Mouse (Mus musculus) midbrain, embryonic 14.5 days (tissue): Measurements from ENCODE around the gene 1700015G11Rik. TPM values are rescaled to one million over a fixed set of nuclear protein-coding genes. Genes with fewer than 3 reads are reported as not detected.

ENCODE experiments used
- ATAC-seq: fragments of 200-750 bp; cut with Nextera tagmentation; 2 replicates; pipeline ENCODE4 v1.8.0; 2017; ENCODE audit warnings: moderate number of reproducible peaks, moderate library complexity; ENCODE audit not compliant: low FRiP score, low TSS enrichment
- DNase-seq: peaks from one replicate; pipeline ENCODE4 v3.0.0-alpha.2; 2015
- H3K27ac ChIP-seq: fragments of 300-500 bp; sonication (generic); replicated peaks from 2 replicates; pipeline ENCODE4 v1.5.1; 2014; ENCODE audit warnings: mild to moderate bottlenecking, low read depth, low read length, moderate library complexity
- H3K27me3 ChIP-seq: fragments of 300-500 bp; sonication (generic); 2 replicates; pipeline ENCODE4 v1.6.1; 2014; ENCODE audit warnings: low read length, control low read depth, mixed read lengths; ENCODE audit not compliant: control insufficient read depth, insufficient read depth
- H3K36me3 ChIP-seq: fragments of 300-500 bp; sonication (generic); 2 replicates; pipeline ENCODE4 v1.6.1; 2014; ENCODE audit warnings: low read length, control low read depth; ENCODE audit not compliant: control insufficient read depth, insufficient read depth
- H3K4me1 ChIP-seq: fragments of 300-500 bp; sonication (generic); 2 replicates; pipeline ENCODE4 v1.6.1; 2014; ENCODE audit warnings: mild to moderate bottlenecking, antibody characterized with exemption, low read length, control low read depth; ENCODE audit not compliant: control insufficient read depth, insufficient read depth
- H3K4me2 ChIP-seq: fragments of 300-500 bp; sonication (generic); 2 replicates; pipeline ENCODE4 v1.6.1; 2014; ENCODE audit warnings: mild to moderate bottlenecking, low read length, moderate library complexity
- H3K4me3 ChIP-seq: fragments of 300-500 bp; sonication (generic); replicated peaks from 2 replicates; pipeline ENCODE4 v1.5.1; 2014; ENCODE audit warnings: low read depth, low read length
- H3K9ac ChIP-seq: fragments of 300-500 bp; sonication (generic); replicated peaks from 2 replicates; pipeline ENCODE4 v1.6.1; 2014; ENCODE audit warnings: mild to moderate bottlenecking, low read length, moderate library complexity
- H3K9me3 ChIP-seq: fragments of 300-500 bp; sonication (generic); 2 replicates; pipeline ENCODE4 v1.6.1; 2016; ENCODE audit warnings: low read length, control low read depth, mixed read lengths; ENCODE audit not compliant: control insufficient read depth
- WGBS: fragments of 180-500 bp; shearing (Covaris S2); extraction: QIAGEN DNeasy Blood & Tissue Kit; methylation state at CpG from one replicate; pipeline ENCODE4 v1.1.7; 2014; 5-methylcytosine and 5-hydroxymethylcytosine counted together
- polyA plus RNA-seq: library from polyadenylated mRNA; unstranded; fragments of >200 nt; fragmentation: Nextera tagmentation; extraction: Ambion mirVana; gene quantifications from 2 replicates; pipeline ENCODE4 v1.2.1, GENCODE M21; 2014

The 1700015G11Rik gene
- not detected in 2 replicates for polyA plus RNA-seq

DNA sequence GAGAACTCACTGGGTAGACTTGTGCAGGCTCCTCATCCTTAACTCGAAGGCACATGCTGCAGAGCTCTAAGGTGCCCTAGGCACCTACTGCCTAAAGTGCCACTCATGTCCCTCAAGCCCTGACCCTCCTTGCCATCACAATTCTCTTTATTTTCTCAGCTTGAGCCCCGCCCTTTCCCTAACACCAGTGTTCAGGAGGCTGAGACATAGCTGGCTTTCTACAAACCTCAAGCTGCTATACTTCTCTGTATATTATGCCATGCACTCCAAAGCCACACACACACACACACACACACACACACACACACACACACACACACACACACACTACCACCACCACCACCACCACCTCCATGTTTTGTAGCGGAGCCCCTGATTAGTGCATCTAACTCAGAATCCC is at the start of gene 1700015G11Rik:
1700015G11Rik (minus strand) TSS at position 101 of the 400 bp plus-strand sequence.
- DNase-seq (no peak), ATAC-seq (no peak)
- Histone ChIP-seq H3K27ac (no peak within 1 kb of the TSS), H3K36me3 (no peaks in the 10 kb centered on the region), H3K4me2 (no peak within 1 kb of the TSS), H3K4me1 (no peaks in the 10 kb centered on the region), H3K27me3 (no peaks in the 10 kb centered on the region), H3K4me3 (no peak within 1 kb of the TSS), H3K9me3 (no peaks in the 10 kb centered on the region), H3K9ac (no peak within 1 kb of the TSS)
- WGBS: 87% methylated on average over 3 of the region's 3 CpGs

DNA sequence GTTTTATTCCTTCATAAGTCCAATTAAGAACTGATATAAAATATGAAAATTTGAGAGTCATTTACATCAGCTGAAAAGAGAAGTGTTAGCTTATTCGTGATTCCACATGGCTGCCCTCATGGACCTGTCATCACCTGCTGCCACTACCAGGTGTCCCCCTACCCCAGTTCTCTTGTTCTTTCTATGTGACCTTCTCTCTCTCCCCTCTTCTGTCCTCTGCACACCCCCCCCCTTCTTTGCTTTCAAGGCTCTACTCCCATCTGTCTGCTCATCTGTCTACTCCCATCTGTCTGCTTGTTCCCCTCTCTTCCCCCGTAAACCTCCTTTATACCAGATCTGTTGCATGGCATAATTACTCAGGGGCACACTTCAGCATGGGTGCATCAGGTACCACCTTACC is 41.4 kb upstream of the 1700015G11Rik start:
- Histone ChIP-seq H3K4me2 (no peak overlapping the region), H3K36me3 (no peaks in the 10 kb centered on the region), H3K9ac (no peak overlapping the region), H3K27ac (no peak overlapping the region), H3K9me3 (no peaks in the 10 kb centered on the region), H3K27me3 (no peaks in the 10 kb centered on the region), H3K4me1 (no peaks in the 10 kb centered on the region), H3K4me3 (no peak overlapping the region)
- WGBS: 57% methylated on average over 2 of the region's 2 CpGs
- ATAC-seq (no peak), DNase-seq (no peak)

DNA sequence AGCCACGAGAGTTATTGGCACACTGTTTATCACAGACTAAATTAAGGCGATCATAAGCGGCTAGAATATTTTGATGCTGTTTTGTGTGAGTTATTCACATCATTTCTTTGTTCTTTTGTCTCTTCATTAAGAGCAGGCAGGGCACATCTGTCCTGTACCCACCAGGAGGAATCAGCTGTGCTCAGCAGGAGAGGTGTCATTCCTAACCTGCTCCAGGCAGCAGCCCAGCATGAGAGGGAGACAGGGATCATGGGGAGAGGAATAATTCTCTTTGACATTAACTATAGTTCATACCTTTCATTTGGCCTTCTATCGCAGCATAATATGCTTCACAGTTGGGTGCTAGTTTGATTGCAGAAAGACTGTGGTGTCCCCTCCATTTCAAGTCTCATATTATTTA is 40.7 kb upstream of the 1700015G11Rik start:
- Histone ChIP-seq H3K9me3 (no peaks in the 10 kb centered on the region), H3K4me2 (no peak overlapping the region), H3K36me3 (no peaks in the 10 kb centered on the region), H3K27ac (no peak overlapping the region), H3K4me1 (no peaks in the 10 kb centered on the region), H3K9ac (no peak overlapping the region), H3K27me3 (no peaks in the 10 kb centered on the region), H3K4me3 (no peak overlapping the region)
- ATAC-seq (peak; percentile 34; the same call in 1 of the 2 replicates), DNase-seq (peak; percentile 19)
- 51% methylated on average over 4 of the region's 4 CpGs for WGBS

DNA sequence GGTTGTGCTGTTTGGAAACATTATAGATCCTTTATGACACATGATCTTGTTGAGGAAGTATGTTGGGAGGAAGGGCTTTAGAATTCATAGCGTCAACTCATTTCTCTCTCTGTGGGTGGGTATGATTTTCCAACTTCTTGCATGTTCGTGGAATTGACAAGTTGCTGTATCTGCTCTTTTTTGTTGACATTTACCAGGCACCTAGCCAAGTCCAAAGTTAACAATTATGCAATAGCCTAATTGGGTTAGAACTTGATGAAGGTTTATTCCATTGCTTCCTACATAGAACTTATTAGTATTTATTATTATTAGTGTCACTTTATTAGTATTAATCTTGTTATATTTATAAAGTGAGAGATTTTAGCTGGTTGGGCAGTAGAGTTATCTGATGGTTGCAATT is 40.3 kb upstream of the 1700015G11Rik start:
- Histone ChIP-seq H3K27ac (no peak overlapping the region), H3K4me2 (no peak overlapping the region), H3K27me3 (no peaks in the 10 kb centered on the region), H3K36me3 (no peaks in the 10 kb centered on the region), H3K9ac (no peak overlapping the region), H3K9me3 (no peaks in the 10 kb centered on the region), H3K4me3 (no peak overlapping the region), H3K4me1 (no peaks in the 10 kb centered on the region)
- 76% methylated on average over 2 of the region's 2 CpGs for WGBS
- DNase-seq (no peak), ATAC-seq (no peak)

DNA sequence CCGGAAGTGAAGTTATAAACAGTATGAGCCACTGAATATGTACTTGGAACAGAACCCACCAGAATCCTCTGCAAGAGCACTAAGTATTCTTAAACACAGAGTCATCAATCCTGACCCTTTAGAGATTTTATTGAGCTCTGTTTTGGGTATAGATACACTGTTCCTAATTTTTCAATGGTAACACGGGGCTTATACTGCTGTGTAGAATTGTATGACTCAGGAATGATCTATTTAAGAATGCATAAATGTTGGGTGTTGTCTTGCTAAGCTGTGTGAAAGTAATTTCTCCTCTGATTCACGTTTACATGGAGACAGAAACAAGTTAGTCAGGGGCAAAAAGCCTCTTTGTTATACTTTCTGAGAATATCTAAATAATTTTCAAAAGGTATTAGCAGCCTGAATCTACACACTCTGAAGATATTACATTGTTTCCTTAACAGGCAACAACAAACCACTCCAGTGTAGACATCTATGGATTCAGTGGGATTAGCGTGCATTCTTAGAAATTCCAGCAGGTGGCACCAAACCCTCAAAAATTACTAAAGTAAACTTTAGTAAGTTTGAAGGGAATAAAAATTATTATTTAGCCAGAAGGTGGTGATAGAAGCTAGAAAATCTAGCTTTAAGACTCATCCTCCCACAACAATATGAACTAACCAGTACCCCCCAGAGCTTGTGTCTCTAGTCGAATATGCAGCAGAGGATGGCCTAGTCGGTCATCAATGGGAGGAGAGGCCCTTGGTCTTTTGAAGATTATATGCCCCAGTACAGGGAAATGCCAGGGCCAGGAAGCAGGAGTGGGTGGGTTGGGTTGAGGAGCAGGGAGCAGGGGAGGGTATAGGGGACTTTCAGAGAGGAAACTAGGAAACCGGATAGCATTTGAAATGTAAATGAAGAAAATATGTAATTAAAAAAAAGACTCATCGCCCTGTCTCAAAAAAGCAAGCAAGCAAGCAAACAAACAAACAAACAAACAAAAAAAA is 22.4 kb upstream of the 1700015G11Rik start:
- no peaks in the 10 kb centered on the region for H3K9me3 ChIP-seq
- 50% methylated on average over 8 of the region's 8 CpGs for WGBS
- ATAC-seq (peak; percentile 58; the same call in 1 of the 2 replicates), DNase-seq (peak; percentile 93)
- H3K27ac ChIP-seq: no peak overlapping the region
- no peak overlapping the region for H3K4me2 ChIP-seq
- no peak overlapping the region for H3K9ac ChIP-seq
- H3K27me3 ChIP-seq: no peaks in the 10 kb centered on the region
- no peak overlapping the region for H3K4me3 ChIP-seq
- H3K4me1 ChIP-seq: no peaks in the 10 kb centered on the region
- H3K36me3 ChIP-seq: no peaks in the 10 kb centered on the region

DNA sequence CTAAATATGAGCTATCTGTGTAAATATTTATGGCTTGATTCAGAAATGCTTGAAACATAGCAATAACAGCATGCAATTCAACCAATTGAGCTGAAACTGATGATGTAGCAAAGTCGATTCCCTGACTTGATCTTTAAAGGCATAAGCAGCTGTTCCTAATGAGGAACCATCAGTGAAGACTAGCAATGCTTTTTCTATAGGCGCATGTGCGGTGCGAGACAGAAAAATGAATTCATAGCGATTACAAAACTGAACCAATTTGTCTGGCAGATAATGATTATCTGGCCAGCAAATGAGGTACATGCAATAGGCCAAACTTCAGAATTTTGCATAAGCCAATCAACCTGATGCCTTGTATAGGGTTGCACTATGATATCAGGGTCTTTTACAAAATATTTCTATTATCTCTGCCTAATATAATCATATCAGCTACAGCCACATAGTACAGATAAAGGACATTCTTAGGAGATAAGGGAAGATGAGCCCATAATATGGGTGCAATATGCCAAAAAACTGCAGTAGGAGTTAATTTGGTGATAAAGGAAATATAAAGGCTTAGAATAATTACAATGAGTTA is 8.6 kb upstream of the 1700015G11Rik start:
- Histone ChIP-seq H3K27ac (no peak overlapping the region), H3K9ac (no peak overlapping the region), H3K4me1 (no peaks in the 10 kb centered on the region), H3K9me3 (no peaks in the 10 kb centered on the region), H3K4me2 (no peak overlapping the region), H3K27me3 (no peaks in the 10 kb centered on the region), H3K4me3 (no peak overlapping the region), H3K36me3 (no peaks in the 10 kb centered on the region)
- DNase-seq: no peak
- ATAC-seq: no peak
- 90% methylated on average over 5 of the region's 5 CpGs for WGBS

DNA sequence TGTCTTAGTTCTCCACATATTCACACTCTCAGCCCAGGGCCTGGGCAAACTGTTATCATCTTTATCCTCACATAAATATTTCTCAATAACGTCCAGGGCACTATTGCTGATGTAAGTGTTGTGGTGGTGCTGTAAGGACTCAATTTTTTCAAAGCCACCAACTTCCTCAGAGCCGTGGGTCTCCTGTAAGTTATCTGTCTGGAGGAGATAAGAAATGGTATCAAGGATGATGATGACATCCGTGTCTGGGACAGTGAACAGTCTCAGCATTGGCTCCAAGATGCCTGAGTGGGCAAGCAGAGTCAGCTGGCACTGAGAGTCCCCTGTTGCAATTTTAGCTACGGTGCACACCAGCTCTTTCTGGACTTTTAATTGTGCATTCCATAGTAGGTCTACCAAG is 6.5 kb upstream of the 1700015G11Rik start:
- no peak overlapping the region for H3K9ac ChIP-seq

DNA sequence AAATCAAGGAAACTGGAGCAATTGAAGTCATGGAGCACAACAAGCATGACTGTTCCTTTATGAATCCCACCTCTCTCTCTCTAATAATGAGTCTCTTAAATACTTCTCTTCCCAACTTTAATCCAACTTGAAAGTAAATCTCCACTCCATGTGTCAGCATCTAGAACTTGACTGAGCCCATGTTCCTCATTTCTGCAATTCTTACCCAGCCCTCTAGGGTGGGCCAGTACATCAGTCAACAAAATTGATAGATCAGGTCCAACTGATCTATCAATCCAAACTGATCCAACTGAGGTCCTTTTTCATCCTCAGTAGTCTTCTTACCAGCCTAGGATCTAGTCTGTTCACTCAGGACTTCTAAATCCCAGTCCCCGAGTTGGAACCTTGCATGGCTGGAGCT is 348 bp downstream of the 1700015G11Rik start:
- 94% methylated on average over 1 of the region's 1 CpGs for WGBS
- Histone ChIP-seq H3K27ac (no peak overlapping the region), H3K9me3 (no peaks in the 10 kb centered on the region), H3K4me3 (no peak overlapping the region), H3K9ac (no peak overlapping the region), H3K36me3 (no peaks in the 10 kb centered on the region), H3K4me2 (no peak overlapping the region), H3K4me1 (no peaks in the 10 kb centered on the region), H3K27me3 (no peaks in the 10 kb centered on the region)
- ATAC-seq: no peak
- no peak for DNase-seq

More for the DNA sequence above, 6.5 kb upstream of the 1700015G11Rik start:
- Histone ChIP-seq H3K4me3 (no peak overlapping the region), H3K36me3 (no peaks in the 10 kb centered on the region), H3K9me3 (no peaks in the 10 kb centered on the region), H3K4me1 (no peaks in the 10 kb centered on the region), H3K4me2 (no peak overlapping the region), H3K27ac (no peak overlapping the region), H3K27me3 (no peaks in the 10 kb centered on the region)
- no peak for ATAC-seq
- DNase-seq: no peak
- 92% methylated on average over 4 of the region's 4 CpGs for WGBS
